Mouse (Mus musculus) midbrain, embryonic 16.5 days (tissue): ENCODE measurements around the gene Hdac5. TPM values are rescaled to one million over a fixed set of nuclear protein-coding genes. Genes with fewer than 3 reads are reported as not detected.

Source experiments
- ATAC-seq: fragments of 200-750 bp; cut with Nextera tagmentation; 2 replicates; pipeline ENCODE4 v1.8.0; 2017; ENCODE audit warnings: moderate TSS enrichment
- H3K27ac ChIP-seq: fragments of 300-500 bp; sonication (generic); 2 replicates; pipeline ENCODE4 v1.5.1; 2014; ENCODE audit warnings: mild to moderate bottlenecking, low read length, mixed read lengths
- H3K27me3 ChIP-seq: fragments of 300-500 bp; sonication (generic); 2 replicates; pipeline ENCODE4 v1.6.1; 2014; ENCODE audit warnings: low read depth, low read length, mixed read lengths; ENCODE audit not compliant: control insufficient read depth, insufficient read depth
- H3K36me3 ChIP-seq: fragments of 300-500 bp; sonication (generic); 2 replicates; pipeline ENCODE4 v1.6.1; 2014; ENCODE audit warnings: mild to moderate bottlenecking, low read length, moderate library complexity, mixed read lengths; ENCODE audit not compliant: control insufficient read depth, insufficient read depth
- H3K4me1 ChIP-seq: fragments of 300-500 bp; sonication (generic); 2 replicates; pipeline ENCODE4 v1.6.1; 2014; ENCODE audit warnings: mild to moderate bottlenecking, low read length, mixed read lengths; ENCODE audit not compliant: control insufficient read depth, insufficient read depth
- H3K4me2 ChIP-seq: fragments of 300-500 bp; sonication (generic); 2 replicates; pipeline ENCODE4 v1.6.1; 2014; ENCODE audit warnings: mild to moderate bottlenecking, low read length, mixed read lengths
- H3K4me3 ChIP-seq: fragments of 300-500 bp; sonication (generic); 2 replicates; pipeline ENCODE4 v1.5.1; 2014; ENCODE audit warnings: low read depth, mild to moderate bottlenecking, low read length, moderate library complexity, mixed read lengths
- H3K9ac ChIP-seq: fragments of 300-500 bp; sonication (generic); 2 replicates; pipeline ENCODE4 v1.6.1; 2014; ENCODE audit warnings: low read depth, low read length, mixed read lengths
- H3K9me3 ChIP-seq: fragments of 300-500 bp; sonication (generic); replicated peaks from 2 replicates; pipeline ENCODE4 v1.6.1; 2014; ENCODE audit warnings: mild to moderate bottlenecking, low read length, mixed read lengths; ENCODE audit not compliant: control insufficient read depth, poor library complexity, severe bottlenecking
- WGBS: fragments of 180-500 bp; shearing (Covaris S2); extraction: QIAGEN DNeasy Blood & Tissue Kit; methylation state at CpG from one replicate; pipeline ENCODE4 v1.1.7; 2014; 5-methylcytosine and 5-hydroxymethylcytosine counted together
- polyA plus RNA-seq: library from polyadenylated mRNA; unstranded; fragments of >200 nt; fragmentation: Nextera tagmentation; extraction: Ambion mirVana; gene quantifications from 2 replicates; pipeline ENCODE4 v1.2.1, GENCODE M21; 2015

Gene Hdac5
- polyA plus RNA-seq, 1 experiment from 2014 or later = 74.4 TPM

GRCm38 (mm10) chr11:102201408-102201821 is 28.6 kb downstream of the Hdac5 start:
- 77% methylated on average over 12 of the region's 12 CpGs for WGBS
- Histone ChIP-seq H3K27me3 (no peaks in the 10 kb centered on the region), H3K4me2 (no peak overlapping the region), H3K27ac (no peak overlapping the region), H3K4me3 (no peak overlapping the region), H3K36me3 (peaks cover 46% of the 10 kb centered on the region), H3K9ac (no peak overlapping the region), H3K9me3 (no peaks in the 10 kb centered on the region), H3K4me1 (no peaks in the 10 kb centered on the region)
- ATAC-seq = no peak

- 89% methylated on average over 9 of the region's 9 CpGs for WGBS
- H3K4me2 ChIP-seq = no peak overlapping the region
- H3K4me1 ChIP-seq = no peaks in the 10 kb centered on the region
- no peak for ATAC-seq
- H3K9ac ChIP-seq = no peak overlapping the region
- no peaks in the 10 kb centered on the region for H3K9me3 ChIP-seq
- no peak overlapping the region for H3K4me3 ChIP-seq
- H3K27me3 ChIP-seq = no peaks in the 10 kb centered on the region
- H3K36me3 ChIP-seq = peaks cover 56% of the 10 kb centered on the region
- H3K27ac ChIP-seq = no peak overlapping the region
These were observed 30.1 kb downstream of the Hdac5 start for GRCm38 (mm10) chr11:102199856-102200255.

GRCm38 (mm10) chr11:102198245-102198644 is 31.7 kb downstream of the Hdac5 start:
- H3K9ac ChIP-seq = no peak overlapping the region
- ATAC-seq = no peak
- H3K4me3 ChIP-seq = no peak overlapping the region
- H3K36me3 ChIP-seq = peaks cover 58% of the 10 kb centered on the region
- no peaks in the 10 kb centered on the region for H3K9me3 ChIP-seq
- H3K4me1 ChIP-seq = no peaks in the 10 kb centered on the region
- no peak overlapping the region for H3K4me2 ChIP-seq
- no peaks in the 10 kb centered on the region for H3K27me3 ChIP-seq
- H3K27ac ChIP-seq = no peak overlapping the region
- WGBS = 65% methylated on average over 6 of the region's 6 CpGs

- H3K27me3 ChIP-seq = no peaks in the 10 kb centered on the region
- no peak overlapping the region for H3K9ac ChIP-seq
- H3K4me1 ChIP-seq = peaks cover 2% of the 10 kb centered on the region
- 89% methylated on average over 21 of the region's 21 CpGs for WGBS
- peaks cover 58% of the 10 kb centered on the region for H3K36me3 ChIP-seq
- no peak overlapping the region for H3K4me3 ChIP-seq
- no peak overlapping the region for H3K4me2 ChIP-seq
- no peaks in the 10 kb centered on the region for H3K9me3 ChIP-seq
- no peak overlapping the region for H3K27ac ChIP-seq
- no peak for ATAC-seq
These were observed 33.8 kb downstream of the Hdac5 start for GRCm38 (mm10) chr11:102196018-102196797.

- H3K9me3 ChIP-seq = no peaks in the 10 kb centered on the region
- no peak for ATAC-seq
- no peak overlapping the region for H3K9ac ChIP-seq
- peaks cover 18% of the 10 kb centered on the region for H3K4me1 ChIP-seq
- H3K27ac ChIP-seq = no peak overlapping the region
- WGBS = 93% methylated on average over 9 of the region's 9 CpGs
- H3K27me3 ChIP-seq = no peaks in the 10 kb centered on the region
- H3K4me3 ChIP-seq = no peak overlapping the region
- H3K4me2 ChIP-seq = no peak overlapping the region
- H3K36me3 ChIP-seq = peaks cover 43% of the 10 kb centered on the region
These were observed 36.1 kb downstream of the Hdac5 start for GRCm38 (mm10) chr11:102193657-102194440.

GRCm38 (mm10) chr11:102190848-102191247 is 39.1 kb downstream of the Hdac5 start:
- peaks cover 19% of the 10 kb centered on the region for H3K36me3 ChIP-seq
- no peak for ATAC-seq
- 35% methylated on average over 4 of the region's 4 CpGs for WGBS
- H3K27me3 ChIP-seq = no peaks in the 10 kb centered on the region
- H3K4me1 ChIP-seq = peaks cover 20% of the 10 kb centered on the region
- H3K9ac ChIP-seq = no peak overlapping the region; the same call in 1 of the 2 replicates
- peak overlapping the region; percentile 50 for H3K4me2 ChIP-seq
- peak overlapping the region; percentile 60; the same call in 1 of the 2 replicates for H3K4me3 ChIP-seq
- H3K9me3 ChIP-seq = no peaks in the 10 kb centered on the region
- no peak overlapping the region for H3K27ac ChIP-seq

- H3K9me3 ChIP-seq = no peaks in the 10 kb centered on the region
- peak within 1 kb of the TSS; percentile 71 for H3K9ac ChIP-seq
- H3K4me3 ChIP-seq = peak within 1 kb of the TSS; percentile 60
- H3K4me1 ChIP-seq = peaks cover 23% of the 10 kb centered on the region
- 2% methylated on average over 41 of the region's 50 CpGs for WGBS
- H3K36me3 ChIP-seq = peaks cover 9% of the 10 kb centered on the region
- H3K4me2 ChIP-seq = peak within 1 kb of the TSS; percentile 50
- no peaks in the 10 kb centered on the region for H3K27me3 ChIP-seq
- H3K27ac ChIP-seq = peak within 1 kb of the TSS; percentile 78
- ATAC-seq = peak; percentile 84
These were observed 40.2 kb downstream of the Hdac5 start, which contains the start of gene G6pc3 for GRCm38 (mm10) chr11:102189461-102190436. Gene G6pc3, plus strand, starts transcription at chr11:102189620.

- no peaks in the 10 kb centered on the region for H3K9me3 ChIP-seq
- ATAC-seq = no peak
- H3K36me3 ChIP-seq = peaks cover 4% of the 10 kb centered on the region; the same call in 1 of the 2 replicates
- peak overlapping the region; percentile 78 for H3K27ac ChIP-seq
- peaks cover 28% of the 10 kb centered on the region for H3K4me1 ChIP-seq
- peak overlapping the region; percentile 60 for H3K4me3 ChIP-seq
- H3K4me2 ChIP-seq = peak overlapping the region; percentile 50
- peak overlapping the region; percentile 71 for H3K9ac ChIP-seq
- H3K27me3 ChIP-seq = no peaks in the 10 kb centered on the region
- WGBS = 63% methylated on average over 6 of the region's 6 CpGs
These were observed 41.0 kb downstream of the Hdac5 start for GRCm38 (mm10) chr11:102188980-102189379.
